Mouse (Mus musculus): Measurements from ENCODE around the gene Gsk3b.
"Not testable (repeated sequence)": the region's sequence is repeated elsewhere in the genome, so short reads cannot be mapped to it uniquely, and the experiment has no call there.

The Gsk3b gene

GRCm38 (mm10) chr16:38105453-38105852 lies 16.7 kb downstream of the Gsk3b start:
- no peak for DNase-seq

GRCm38 (mm10) chr16:38106542-38106941 lies 17.7 kb downstream of the Gsk3b start:
- no peak for DNase-seq

GRCm38 (mm10) chr16:38110001-38110400 lies 21.2 kb downstream of the Gsk3b start:
- DNase-seq = no peak

- no peak for DNase-seq
Observed at GRCm38 (mm10) chr16:38110575-38110974, 21.8 kb downstream of the Gsk3b start.

GRCm38 (mm10) chr16:38114074-38114473 lies 25.3 kb downstream of the Gsk3b start:
- no peak for DNase-seq

GRCm38 (mm10) chr16:38117909-38118308 lies 29.1 kb downstream of the Gsk3b start:
- DNase-seq = not testable (repeated sequence)

GRCm38 (mm10) chr16:38118723-38119122 lies 29.9 kb downstream of the Gsk3b start:
- DNase-seq = no peak

GRCm38 (mm10) chr16:38119286-38119685 lies 30.5 kb downstream of the Gsk3b start:
- DNase-seq = no peak

- DNase-seq = no peak
Observed at GRCm38 (mm10) chr16:38129171-38129570, 40.4 kb downstream of the Gsk3b start.

- no peak for DNase-seq
Observed at GRCm38 (mm10) chr16:38131041-38131440, 42.2 kb downstream of the Gsk3b start.

- DNase-seq = peak in 1 of 2 experiments; percentile 9
Observed at GRCm38 (mm10) chr16:38131756-38132155, 43.0 kb downstream of the Gsk3b start.

GRCm38 (mm10) chr16:38132210-38132609 lies 43.4 kb downstream of the Gsk3b start:
- no peak for DNase-seq

GRCm38 (mm10) chr16:38137296-38137695 lies 48.5 kb downstream of the Gsk3b start:
- DNase-seq = peak; percentile 58 to 61

GRCm38 (mm10) chr16:38144898-38145297 lies 56.1 kb downstream of the Gsk3b start:
- no peak for DNase-seq

- no peak for DNase-seq
Observed at GRCm38 (mm10) chr16:38150555-38150954, 61.8 kb downstream of the Gsk3b start.

GRCm38 (mm10) chr16:38157854-38158622 lies 69.2 kb downstream of the Gsk3b start:
- DNase-seq = peak; percentile 74

GRCm38 (mm10) chr16:38162019-38162418 lies 73.2 kb downstream of the Gsk3b start:
- no peak for DNase-seq

GRCm38 (mm10) chr16:38164811-38165591 lies 76.2 kb downstream of the Gsk3b start:
- DNase-seq = no peak

- DNase-seq = no peak
Observed at GRCm38 (mm10) chr16:38168971-38169370, 80.2 kb downstream of the Gsk3b start.

GRCm38 (mm10) chr16:38179150-38179549 lies 90.3 kb downstream of the Gsk3b start:
- no peak for DNase-seq

- DNase-seq = no peak
Observed at GRCm38 (mm10) chr16:38181421-38181820, 92.6 kb downstream of the Gsk3b start.

- no peak for DNase-seq
Observed at GRCm38 (mm10) chr16:38184657-38185269, 96.0 kb downstream of the Gsk3b start.

GRCm38 (mm10) chr16:38189952-38190351 lies 101.2 kb downstream of the Gsk3b start:
- no peak for DNase-seq

- no peak for DNase-seq
Observed at GRCm38 (mm10) chr16:38190531-38190930, 101.7 kb downstream of the Gsk3b start.

All from cerebellum, adult 18-20 months (tissue).